In genomic region chr8:110172161-110172560, GRCm38 (mm10) we compare ENCODE assay signal across 33 mouse cellular contexts. TPM values are rescaled to one million over a fixed set of nuclear protein-coding genes. Genes with fewer than 3 reads are reported as not detected.
DNase-seq lines count a peak whose midpoint lies in the region; ATAC-seq and TF ChIP-seq lines count a peak whose summit lies in the region.
"Had no signal": no experiment of that assay in that cellular context is flagged by ENCODE, and none has a peak within 500 bp of the region (broad histone marks: within the 10 kb centered on the region; RNA-seq: fewer than 3 reads in every experiment).

No protein-coding gene starts in this region.

- WGBS in midbrain, embryonic 14.5 days = 42% methylated on average over 6 of the region's 6 CpGs
- 53% methylated on average over 6 of the region's 6 CpGs for WGBS in midbrain, embryonic 10.5 days
- WGBS in midbrain, postnatal 0 days = 36% methylated on average over 6 of the region's 6 CpGs

- no peaks in the 10 kb centered on the region for H3K9me3 ChIP-seq in midbrain, embryonic 14.5 days (ENCODE audit: control insufficient read depth, low read length)
- H3K9me3 ChIP-seq in midbrain, embryonic 10.5 days (replicated peaks) = no peaks in the 10 kb centered on the region
- no peaks in the 10 kb centered on the region for H3K9me3 ChIP-seq in midbrain, postnatal 0 days (ENCODE audit: low read length)
- H3K9me3 ChIP-seq: embryonic facial prominence, embryonic 12.5 days; heart, embryonic 13.5 days; hindbrain, embryonic 15.5 days; kidney, embryonic 15.5 days; limb, embryonic 12.5 days; lung, embryonic 15.5 days; midbrain, embryonic 12.5 days; neural tube, embryonic 12.5 days had no signal

- TF ChIP-seq CTCF in brain, embryonic 14.5 days (IDR thresholded peaks at IDR 0.05; ENCODE audit: borderline replicate concordance, extremely low read depth, insufficient read depth, insufficient read length) = no peak
- TF ChIP-seq CTCF in midbrain, postnatal 0 days (IDR thresholded peaks at IDR 0.05) = no peak

- 0 out of 2 replicates have a peak overlapping the region, but pooled peaks have one; percentile 41 for H3K27ac ChIP-seq in midbrain, embryonic 14.5 days (replicated peaks; ENCODE audit: low read depth, low read length)
- no peak overlapping the region for H3K27ac ChIP-seq in midbrain, embryonic 10.5 days (replicated peaks)
- no peak overlapping the region; the same call in 1 of the 2 replicates for H3K27ac ChIP-seq in midbrain, postnatal 0 days (ENCODE audit: low read depth, low read length)
- H3K27ac ChIP-seq: embryonic facial prominence, embryonic 12.5 days; heart, embryonic 13.5 days; hindbrain, embryonic 15.5 days; kidney, embryonic 15.5 days; layer of hippocampus, adult 2 months; left cerebral cortex, adult 2 months; limb, embryonic 12.5 days; lung, embryonic 15.5 days; midbrain, embryonic 12.5 days; neural tube, embryonic 12.5 days had no signal

- peaks cover 9% of the 10 kb centered on the region for H3K27me3 ChIP-seq in midbrain, embryonic 14.5 days (ENCODE audit: control insufficient read depth, insufficient read depth, low read length)
- peaks cover 31% of the 10 kb centered on the region for H3K27me3 ChIP-seq in midbrain, embryonic 10.5 days (ENCODE audit: low read depth, poor library complexity, severe bottlenecking)
- H3K27me3 ChIP-seq in midbrain, postnatal 0 days (ENCODE audit: insufficient read depth, low read length) = peaks cover 4% of the 10 kb centered on the region; the same call in 1 of the 2 replicates

- no peak overlapping the region for H3K9ac ChIP-seq in midbrain, embryonic 14.5 days (replicated peaks; ENCODE audit: low read length)
- no peak overlapping the region for H3K9ac ChIP-seq in midbrain, postnatal 0 days (replicated peaks; ENCODE audit: low read length, poor library complexity, severe bottlenecking)
- H3K9ac ChIP-seq: embryonic facial prominence, embryonic 12.5 days; heart, embryonic 13.5 days; hindbrain, embryonic 15.5 days; kidney, embryonic 15.5 days; limb, embryonic 12.5 days; lung, embryonic 15.5 days; midbrain, embryonic 12.5 days; neural tube, embryonic 12.5 days had no signal

- no peak overlapping the region for H3K4me3 ChIP-seq in midbrain, embryonic 14.5 days (replicated peaks; ENCODE audit: low read depth, low read length)
- no peak overlapping the region for H3K4me3 ChIP-seq in midbrain, embryonic 10.5 days
- no peak overlapping the region for H3K4me3 ChIP-seq in midbrain, postnatal 0 days (ENCODE audit: low read depth, low read length)
- H3K4me3 ChIP-seq: embryonic facial prominence, embryonic 12.5 days; heart, embryonic 13.5 days; hindbrain, embryonic 15.5 days; kidney, embryonic 15.5 days; layer of hippocampus, adult 2 months; left cerebral cortex, adult 2 months; limb, embryonic 12.5 days; lung, embryonic 15.5 days; midbrain, embryonic 12.5 days; myocyte; neural tube, embryonic 12.5 days had no signal

- H3K4me1 ChIP-seq in midbrain, embryonic 14.5 days (ENCODE audit: control insufficient read depth, insufficient read depth, low read length) = peaks cover under 1% of the 10 kb centered on the region; the same call in 1 of the 2 replicates
- peaks cover 16% of the 10 kb centered on the region for H3K4me1 ChIP-seq in midbrain, embryonic 10.5 days
- no peaks in the 10 kb centered on the region; the same call in 1 of the 2 replicates for H3K4me1 ChIP-seq in midbrain, postnatal 0 days (ENCODE audit: insufficient read depth, low read length)
- H3K4me1 ChIP-seq: limb, embryonic 12.5 days had no signal

- H3K36me3 ChIP-seq in midbrain, embryonic 14.5 days (ENCODE audit: control insufficient read depth, insufficient read depth, low read length) = no peaks in the 10 kb centered on the region
- H3K36me3 ChIP-seq in midbrain, embryonic 10.5 days = no peaks in the 10 kb centered on the region
- H3K36me3 ChIP-seq in midbrain, postnatal 0 days (ENCODE audit: insufficient read depth, low read length) = no peaks in the 10 kb centered on the region
- H3K36me3 ChIP-seq: embryonic facial prominence, embryonic 12.5 days; heart, embryonic 13.5 days; hindbrain, embryonic 15.5 days; kidney, embryonic 15.5 days; limb, embryonic 12.5 days; lung, embryonic 15.5 days; midbrain, embryonic 12.5 days; neural tube, embryonic 12.5 days had no signal

- no peak overlapping the region for H3K4me2 ChIP-seq in midbrain, embryonic 14.5 days (ENCODE audit: low read length)
- no peak overlapping the region for H3K4me2 ChIP-seq in midbrain, postnatal 0 days (ENCODE audit: low read depth, low read length, poor library complexity, severe bottlenecking)
- H3K4me2 ChIP-seq: embryonic facial prominence, embryonic 12.5 days; heart, embryonic 13.5 days; hindbrain, embryonic 15.5 days; kidney, embryonic 15.5 days; limb, embryonic 12.5 days; lung, embryonic 15.5 days; midbrain, embryonic 12.5 days; neural tube, embryonic 12.5 days had no signal

- TF ChIP-seq POLR2A in brain, embryonic 14.5 days (IDR thresholded peaks at IDR 0.05; ENCODE audit: borderline replicate concordance, extremely low read depth, insufficient read depth, insufficient read length, poor library complexity, severe bottlenecking) = no peak

- no peak for ATAC-seq in cerebellum, adult (ENCODE audit: insufficient number of reproducible peaks, low FRiP score, low TSS enrichment)
- ATAC-seq in midbrain, embryonic 14.5 days (ENCODE audit: low FRiP score, low TSS enrichment) = no peak
- ATAC-seq in midbrain, postnatal 0 days (ENCODE audit: low FRiP score) = no peak

- peak; percentile 57 to 74 for DNase-seq in cerebellum, postnatal 10 days
- DNase-seq in midbrain, embryonic 14.5 days = peak; percentile 69
- no peak for DNase-seq in midbrain, embryonic 10.5 days (ENCODE audit: low spot score)
- peak; percentile 43 for DNase-seq in brain, embryonic 14.5 days (ENCODE audit: low read depth)
- DNase-seq in midbrain, postnatal 0 days (ENCODE audit: low spot score) = peak; percentile 43
- DNase-seq: adrenal gland, postnatal 25 days; B cell, adult 2 months; embryo, embryonic 11 days; gastrocnemius, postnatal 10 days; heart, postnatal 10 days; kidney, adult 18-20 months; kidney, postnatal 36 days; right cerebral cortex, adult 18-20 months; thymus, postnatal 4 days had no signal

RNA-seq across cellular contexts. Expression of gene Calb2, which starts 4.2 kb away (rescaled TPM):
- 97.2 and 120 TPM in 2 replicates for polyA plus RNA-seq in midbrain, embryonic 14.5 days (2014; fragmentation: Nextera tagmentation; extraction: Ambion mirVana)
- polyA plus RNA-seq in midbrain, embryonic 10.5 days (2016; fragmentation: Nextera tagmentation; extraction: Ambion mirVana) = 1.8 and 2.4 TPM in 2 replicates
- polyA plus RNA-seq in brain, embryonic 14.5 days (2012; rRNA removed) = 40.6 and 45.5 TPM in 2 replicates
- 105 and 126 TPM in 2 replicates for total RNA-seq in midbrain, postnatal 0 days (2014; rRNA removed)
- polyA plus RNA-seq in midbrain, postnatal 0 days (2015; fragmentation: Nextera tagmentation; extraction: Ambion mirVana) = 295 and 359 TPM in 2 replicates
- total RNA-seq: heart, adult 8-10 months; hematopoietic stem cell, adult 5-6 weeks; liver, adult 2 months; megakaryocyte progenitor cell, adult 5-6 weeks had no signal
- polyA plus RNA-seq: gonadal fat pad, adult 2 months; liver, adult 2 months; liver, embryonic 16.5 days; myocyte; stomach, embryonic 14.5 days had no signal

RNA-seq across cellular contexts. Expression of gene Cmtr2, which starts 43.3 kb away (rescaled TPM):
- polyA plus RNA-seq in midbrain, embryonic 14.5 days (2014; fragmentation: Nextera tagmentation; extraction: Ambion mirVana) = 10.2 and 14.7 TPM in 2 replicates
- polyA plus RNA-seq in midbrain, embryonic 10.5 days (2016; fragmentation: Nextera tagmentation; extraction: Ambion mirVana) = 12.4 and 13.2 TPM in 2 replicates
- 13.2 and 13.3 TPM in 2 replicates for polyA plus RNA-seq in brain, embryonic 14.5 days (2012; rRNA removed)
- 17.1 and 19.1 TPM in 2 replicates for total RNA-seq in midbrain, postnatal 0 days (2014; rRNA removed)
- 7.4 and 7.7 TPM in 2 replicates for polyA plus RNA-seq in midbrain, postnatal 0 days (2015; fragmentation: Nextera tagmentation; extraction: Ambion mirVana)

Comparison
In these comparisons a context has a peak if more than half of its experiments do, and no peak if none do; other contexts are left out.
1. RNA of gene Calb2, which starts 4.2 kb away (polyA plus RNA-seq): 295 to 359 TPM in midbrain, postnatal 0 days, 97.2 to 120 TPM in midbrain, embryonic 14.5 days and 40.6 to 45.5 TPM in brain, embryonic 14.5 days; 1.8 to 2.4 TPM in midbrain, embryonic 10.5 days; every median in the first group is over 10 times any median in the second.